Mouse (Mus musculus) cerebellum, postnatal 14 days (tissue): Measurements from ENCODE around the gene Osgin1.

Experiments used
- DNase-seq, 2 experiments: peaks; one replicate each; pipeline ENCODE4 v3.0.0; 2021; ENCODE audit warnings: mixed read lengths in 2 of 2

Osgin1 gene

DNA sequence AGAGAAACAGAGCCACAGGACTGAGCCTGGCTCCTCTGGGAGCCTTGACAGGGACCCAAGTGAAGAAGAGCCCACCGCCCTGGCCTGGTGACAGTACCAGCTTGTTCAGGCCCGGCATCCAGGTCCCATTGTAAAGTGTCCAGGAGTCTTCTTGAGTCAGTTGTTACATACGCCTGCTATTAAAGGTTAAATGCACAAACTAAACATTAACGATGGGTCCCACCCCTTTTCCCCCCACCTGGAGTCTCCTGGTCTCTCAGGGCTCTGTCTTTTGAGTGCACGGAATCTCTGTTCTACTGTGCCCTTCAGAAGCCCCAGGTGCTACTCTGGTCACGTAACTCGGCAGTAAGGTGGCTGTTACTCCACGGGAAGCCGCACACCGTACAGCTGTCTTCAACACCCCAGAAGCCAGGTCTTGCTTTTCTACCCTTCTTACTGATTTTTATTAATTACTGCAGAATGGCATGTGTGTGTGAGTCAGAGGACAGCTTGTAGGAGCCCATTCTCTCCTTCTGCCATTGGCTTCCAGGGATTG, 9.7 kb upstream of the Osgin1 start:
- DNase-seq = no peak

- DNase-seq = no peak
These were observed 9.2 kb upstream of the Osgin1 start for GRCm38 (mm10) chr8:119424740-119425139.

GRCm38 (mm10) chr8:119425533-119425932, 8.4 kb upstream of the Osgin1 start:
- no peak for DNase-seq

DNA sequence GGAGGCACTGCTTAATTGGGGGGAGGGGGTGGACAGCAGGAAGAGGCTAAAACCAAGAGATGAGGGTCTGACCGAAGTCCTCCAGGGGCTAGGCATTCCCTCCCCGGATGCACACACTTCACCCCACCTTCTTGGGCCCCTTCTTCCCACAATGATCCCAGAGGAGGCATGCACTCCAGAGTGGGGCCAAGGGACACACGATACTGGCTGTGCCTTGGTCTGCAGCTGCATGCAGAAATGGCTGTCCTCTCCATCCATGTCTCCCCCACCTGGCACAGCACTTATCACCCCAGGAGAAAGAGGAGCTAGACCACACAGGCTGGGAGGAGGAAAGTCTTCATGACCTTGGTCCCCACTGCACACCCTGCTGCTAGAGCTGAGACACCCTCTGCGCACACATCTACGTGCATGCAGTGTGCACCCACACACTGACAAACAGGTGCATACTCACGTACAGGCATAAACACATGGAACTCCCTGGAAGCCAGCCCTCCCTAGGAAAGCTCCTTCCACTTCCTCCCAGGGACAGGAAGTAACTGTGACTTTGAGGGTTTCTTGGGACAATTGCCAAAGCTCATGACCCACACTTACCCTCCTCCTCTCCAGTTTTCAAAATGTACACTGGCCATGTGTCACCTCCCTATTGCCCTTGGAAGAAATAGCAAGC, 7.7 kb upstream of the Osgin1 start:
- DNase-seq = no peak

GRCm38 (mm10) chr8:119427634-119428349, 6.1 kb upstream of the Osgin1 start:
- peak; percentile 68 to 71 for DNase-seq

- peak in 1 of 2 experiments; percentile 38 for DNase-seq
These were observed 5.6 kb upstream of the Osgin1 start for GRCm38 (mm10) chr8:119428350-119428740.

DNA sequence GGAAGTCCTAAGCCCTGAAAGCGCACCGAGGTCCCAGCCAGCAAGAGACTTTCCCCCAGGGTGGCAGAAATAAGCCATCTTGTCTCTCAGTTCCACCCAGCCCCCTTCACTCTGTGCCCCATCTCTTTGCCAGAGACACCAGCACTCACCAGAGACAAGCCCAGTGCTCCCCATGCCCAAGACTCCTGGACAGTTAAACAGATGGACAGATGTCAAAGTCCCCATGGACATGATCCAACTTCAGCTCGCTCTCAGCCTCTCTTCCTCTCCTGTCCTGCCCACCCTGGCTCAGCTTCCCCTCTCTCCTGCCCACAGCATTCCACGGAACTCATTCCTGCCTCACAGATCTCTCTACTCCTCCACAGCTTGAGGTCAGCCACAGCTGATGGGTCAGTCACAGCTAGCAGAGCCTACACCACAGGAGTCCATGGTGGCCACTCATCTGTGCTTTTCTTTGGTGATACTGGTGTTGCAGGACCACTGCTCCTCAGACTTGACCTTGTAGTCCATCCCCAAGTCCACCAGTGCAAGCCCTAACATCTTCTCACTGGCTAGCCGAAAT, 5.1 kb upstream of the Osgin1 start:
- DNase-seq = no peak

GRCm38 (mm10) chr8:119429552-119429951, 4.4 kb upstream of the Osgin1 start:
- DNase-seq = no peak

- DNase-seq = no peak
These were observed 3.7 kb upstream of the Osgin1 start for GRCm38 (mm10) chr8:119430250-119430649.

DNA sequence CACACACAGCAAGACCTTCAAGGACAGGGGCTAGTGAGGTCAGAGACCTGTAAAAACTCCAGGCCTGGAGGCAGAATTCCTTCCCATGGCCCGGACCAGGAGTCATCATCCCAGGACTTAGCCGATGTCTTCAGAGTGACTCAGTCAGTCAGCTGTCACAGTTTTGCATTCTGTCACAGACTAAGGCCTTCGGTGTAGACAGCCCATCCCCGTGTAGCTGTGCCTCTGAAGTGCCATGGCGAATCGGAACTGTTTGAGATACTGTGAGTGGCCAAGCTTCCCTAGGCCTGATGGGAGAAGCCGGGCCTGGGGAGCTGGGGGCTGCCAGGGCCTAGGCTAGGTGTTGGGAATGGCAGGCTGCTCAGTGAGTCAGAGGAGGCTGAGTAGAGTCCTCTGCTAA, 3.2 kb upstream of the Osgin1 start:
- DNase-seq = no peak

DNA sequence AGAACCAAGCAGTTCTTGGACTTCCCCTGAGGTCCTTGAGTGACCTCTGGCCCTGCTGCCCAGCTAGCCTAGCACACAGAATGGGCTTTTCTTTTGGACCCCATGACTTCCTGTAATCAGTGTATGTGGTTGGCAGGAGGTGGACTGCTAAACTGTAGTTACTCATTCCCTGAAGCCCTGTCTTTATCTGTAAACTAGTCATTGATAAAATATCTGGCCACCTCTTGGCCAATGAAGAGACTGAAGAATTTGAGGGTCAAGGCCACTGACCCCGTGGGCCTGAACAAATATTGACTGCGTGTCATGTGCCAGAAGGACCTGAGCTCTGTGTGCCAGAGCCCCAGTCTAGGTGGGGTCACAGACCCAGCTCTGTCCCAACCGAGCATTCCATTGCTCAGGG, 1.6 kb upstream of the Osgin1 start:
- DNase-seq = no peak

GRCm38 (mm10) chr8:119434569-119434968, 645 bp downstream of the Osgin1 start:
- no peak for DNase-seq

- DNase-seq = no peak
These were observed 1.6 kb downstream of the Osgin1 start for GRCm38 (mm10) chr8:119435527-119435926.

DNA sequence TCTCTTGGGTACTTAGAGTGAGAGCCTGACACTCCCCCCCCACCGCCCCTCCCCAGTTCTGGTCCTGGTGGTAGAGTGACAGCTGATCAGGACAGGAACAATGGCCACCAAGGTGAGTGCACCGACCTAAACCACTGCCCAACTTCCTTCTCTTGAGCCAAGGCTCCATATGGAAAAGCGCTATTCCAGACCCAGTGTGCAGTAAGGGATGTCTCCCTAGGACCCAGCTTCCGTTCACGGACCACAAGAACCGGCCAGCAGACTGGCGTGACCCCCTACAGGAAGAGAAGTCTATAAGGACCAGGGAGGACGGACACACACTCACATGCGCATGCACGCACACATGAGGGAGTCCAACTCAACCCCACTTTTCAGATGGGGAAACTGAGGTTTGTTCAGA, 2.4 kb downstream of the Osgin1 start:
- DNase-seq = no peak

DNA sequence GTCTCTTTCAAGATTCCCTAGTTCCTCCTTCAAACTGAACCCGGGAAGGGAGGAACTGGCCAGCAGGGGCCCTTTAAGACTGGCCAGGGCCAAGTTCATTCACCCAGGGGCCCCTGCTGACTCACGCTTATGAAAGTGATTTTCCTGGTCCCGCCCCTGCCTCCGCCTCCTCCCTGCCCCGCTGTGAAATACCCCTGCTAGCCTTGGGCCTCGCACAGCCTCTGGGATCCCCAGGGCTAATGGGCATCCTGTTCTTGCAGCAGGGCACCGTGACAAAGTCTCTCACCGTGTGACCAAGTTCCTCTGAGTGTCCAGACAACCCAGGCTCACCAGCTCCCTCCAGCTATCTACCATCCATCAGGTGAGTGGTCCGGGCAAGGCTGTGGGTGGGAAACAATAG, 3.0 kb downstream of the Osgin1 start:
- no peak for DNase-seq

DNA sequence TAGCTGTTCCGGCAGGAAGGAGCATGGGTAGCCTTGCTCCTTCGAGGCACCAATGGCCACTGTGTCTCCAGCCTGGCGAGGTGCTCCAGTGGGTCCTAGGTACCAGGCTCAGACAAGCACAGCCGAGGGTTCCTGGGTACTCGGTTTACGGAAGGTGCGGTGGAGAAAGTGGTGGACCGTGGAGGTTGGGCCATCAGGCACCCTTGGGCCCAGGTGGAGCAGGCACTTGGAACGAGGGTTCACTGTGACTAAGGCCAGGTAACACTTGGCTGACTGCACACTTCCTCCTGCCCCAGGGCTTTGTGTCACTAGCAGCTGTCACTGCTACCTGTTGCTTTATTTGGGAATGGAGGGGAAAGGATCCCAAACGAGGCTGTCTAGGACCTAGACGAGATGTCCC, 3.6 kb downstream of the Osgin1 start:
- no peak for DNase-seq

- DNase-seq = no peak
These were observed 5.0 kb downstream of the Osgin1 start for GRCm38 (mm10) chr8:119438876-119439275.

DNA sequence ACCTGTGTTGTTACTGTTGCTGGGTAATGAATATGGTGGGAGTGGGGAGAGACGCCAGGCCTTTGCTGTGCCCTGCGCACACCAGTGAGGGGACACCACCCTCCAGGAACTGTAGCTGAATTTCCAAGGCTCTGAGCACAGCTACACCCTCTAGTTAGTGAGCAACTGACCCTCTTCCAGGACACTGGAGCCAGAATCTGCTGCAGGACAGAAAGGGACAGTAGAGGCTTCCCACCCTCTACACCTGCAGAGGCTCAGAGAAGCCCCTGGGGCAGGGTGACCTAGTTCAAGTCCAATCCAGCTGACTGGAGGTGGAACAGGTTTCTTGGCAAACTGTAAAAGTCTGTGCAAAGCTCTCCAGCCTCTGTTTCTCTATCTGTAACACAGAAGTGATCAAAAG, 5.5 kb downstream of the Osgin1 start:
- no peak for DNase-seq

DNA sequence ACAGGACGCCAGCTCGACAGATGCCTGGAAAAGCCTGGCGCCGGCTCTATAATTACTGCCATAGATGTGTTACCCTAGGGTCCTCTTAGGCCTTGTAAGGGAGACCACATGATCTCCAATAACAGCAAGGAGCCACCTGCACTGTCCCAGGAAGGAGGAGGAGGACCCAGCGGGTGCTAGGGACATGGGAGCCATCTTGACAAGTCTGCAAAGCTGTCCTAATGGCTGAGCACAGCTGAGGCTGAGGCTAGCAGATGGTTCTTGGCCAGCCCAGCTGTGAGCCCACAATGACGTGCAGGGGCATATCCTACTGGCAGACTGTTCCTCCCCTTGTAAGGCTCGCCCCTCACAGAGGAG, 5.9 kb downstream of the Osgin1 start:
- DNase-seq = no peak

DNA sequence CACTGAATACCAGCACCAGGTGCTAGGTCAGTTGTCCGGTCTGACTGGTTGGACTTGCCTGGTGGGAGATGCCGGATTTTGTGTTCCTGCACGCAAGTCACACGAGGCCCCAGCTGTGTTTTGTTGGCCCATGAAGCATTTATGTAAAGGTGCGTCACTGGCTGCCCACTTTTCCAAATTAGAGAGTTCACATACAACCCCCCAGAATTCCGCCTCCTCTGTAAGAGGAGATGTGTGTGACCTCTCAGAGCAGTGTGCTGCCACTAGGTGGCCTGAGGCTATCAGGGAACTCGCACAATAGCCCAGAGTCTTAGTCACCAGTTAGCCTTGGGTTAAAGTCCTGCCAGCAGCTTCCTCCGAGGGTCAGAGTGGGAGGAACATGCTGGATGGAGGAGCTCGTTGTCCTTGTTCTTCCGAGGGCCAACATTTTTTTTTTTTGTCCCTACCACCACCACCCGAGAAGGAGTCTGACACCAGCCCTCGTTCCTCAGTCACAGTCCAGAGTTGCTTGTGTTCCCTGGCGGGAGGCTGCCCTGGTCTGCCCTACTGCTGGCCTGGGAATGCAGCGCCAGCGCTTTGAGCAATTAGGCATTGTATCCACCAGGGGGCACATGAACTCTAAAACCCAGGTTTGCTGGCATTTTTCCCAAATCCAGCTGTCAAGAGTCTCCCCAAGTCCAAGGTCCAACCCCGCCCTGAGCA, 6.5 kb downstream of the Osgin1 start:
- DNase-seq = peak; percentile 63 to 75

DNA sequence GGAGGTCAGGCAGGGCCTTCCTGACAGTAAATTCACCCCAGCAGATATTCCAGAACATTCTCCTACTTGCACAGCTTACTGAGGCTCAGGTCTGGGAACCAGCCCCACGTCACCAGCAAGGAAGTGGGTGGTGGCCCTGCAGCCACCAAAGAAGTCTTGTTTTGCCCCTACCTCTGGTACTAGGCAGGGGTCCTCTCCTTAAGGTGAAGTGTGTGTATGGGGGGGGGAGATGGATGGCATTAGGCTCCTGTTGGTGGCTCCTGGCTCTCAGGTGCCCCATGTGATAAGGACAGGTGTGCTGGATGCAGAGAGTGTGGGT, 7.0 kb downstream of the Osgin1 start:
- no peak for DNase-seq

DNA sequence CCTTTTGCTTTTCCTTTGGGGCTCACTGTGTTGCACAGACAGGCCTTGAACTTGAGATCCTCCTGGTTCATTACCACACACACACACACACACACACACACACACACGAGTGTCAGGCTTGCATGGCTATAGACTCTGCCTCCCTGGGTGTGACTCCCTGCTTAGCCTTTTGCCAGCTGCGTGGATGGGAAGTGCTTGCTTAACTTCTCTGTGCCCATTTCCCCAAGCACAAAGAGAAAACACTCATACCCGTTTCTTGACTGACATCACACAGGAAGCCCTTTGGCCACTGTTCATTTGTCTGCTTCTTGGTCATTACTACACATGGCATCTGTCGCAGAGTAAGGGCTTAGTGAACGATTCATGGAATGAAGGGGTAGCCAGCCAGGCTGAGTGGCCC, 8.1 kb downstream of the Osgin1 start:
- DNase-seq = no peak

GRCm38 (mm10) chr8:119442970-119443369, 9.0 kb downstream of the Osgin1 start:
- no peak for DNase-seq
